Mouse (Mus musculus): ENCODE results near the gene Dtl. TPM values are rescaled to one million over a fixed set of nuclear protein-coding genes. Genes with fewer than 3 reads are reported as not detected.

Dtl gene
- total RNA-seq (2012; rRNA removed): 43.6 and 45.6 TPM in 2 replicates

DNA sequence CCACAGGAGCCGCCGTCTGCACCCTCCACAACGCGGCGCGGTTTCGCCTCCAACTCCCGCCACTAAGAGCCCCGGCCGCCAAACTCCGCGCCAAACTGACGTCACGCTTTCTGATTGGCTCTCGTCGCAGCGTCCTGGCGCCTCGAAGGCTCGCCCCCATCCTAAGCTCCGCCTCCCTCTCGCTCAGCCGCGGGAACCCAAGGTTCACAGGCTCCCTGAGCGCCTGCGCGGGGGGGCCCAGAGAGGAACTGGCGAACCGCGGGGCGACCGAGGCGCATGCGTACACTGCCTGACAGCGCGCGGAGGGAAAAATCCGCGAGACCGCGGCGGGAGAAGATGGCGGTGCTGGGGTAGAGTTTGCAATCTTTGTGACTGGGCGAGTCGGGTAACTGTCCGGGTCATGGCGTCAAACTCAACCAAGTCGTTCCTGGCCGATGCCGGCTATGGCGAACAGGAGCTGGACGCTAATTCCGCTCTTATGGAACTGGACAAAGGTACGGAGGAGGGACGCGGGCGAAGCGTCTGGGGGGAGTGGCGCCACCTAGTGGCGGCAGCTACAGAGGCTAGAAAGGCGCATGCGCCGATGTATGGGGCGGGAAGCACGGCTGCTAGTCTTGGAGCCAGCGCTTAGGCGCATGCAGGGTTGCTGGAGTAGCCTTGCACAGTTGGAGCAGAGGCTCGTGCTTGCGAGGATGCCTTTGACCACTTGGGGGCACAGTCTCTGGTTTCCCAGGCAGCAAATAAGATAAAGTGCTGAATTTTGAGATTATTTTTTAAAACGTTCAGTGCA lies at the start of gene Dtl, which contains the start of gene Ints7:
TSS of gene Dtl (minus strand) at position 87 of the 790 bp plus-strand sequence.
TSS of gene Ints7 (plus strand) at position 179 of the 790 bp plus-strand sequence.
- DNase-seq (ENCODE audit: low read depth, low spot score): peak; percentile 99
- TF ChIP-seq MAFK (IDR thresholded peaks at IDR 0.05; ENCODE audit: insufficient read depth, low read depth, low read length) (0 out of 2 replicates have a peak, but pooled peaks have one; percentile 26), ZNF384 (IDR thresholded peaks at IDR 0.05; ENCODE audit: low read depth, low read length) (no peak), HCFC1 (IDR thresholded peaks at IDR 0.05; ENCODE audit: borderline replicate concordance, insufficient read depth, low read length) (no peak; the same call in 1 of the 2 replicates), CHD2 (IDR thresholded peaks at IDR 0.05; ENCODE audit: low read depth, low read length) (peak; percentile 78), ZC3H11A (IDR thresholded peaks at IDR 0.05; ENCODE audit: borderline replicate concordance, low read depth, low read length) (peak; percentile 43; the same call in 1 of the 2 replicates)
- Histone ChIP-seq H3K4me3 (ENCODE audit: insufficient read depth in 1 of 2, low read depth in 1 of 2, low read length in 2 of 2, poor library complexity in 1 of 2, severe bottlenecking in 1 of 2) (peak within 1 kb of the TSS; percentile 88 to 93), H3K27ac (ENCODE audit: insufficient read depth, low read depth, low read length, poor library complexity, severe bottlenecking) (peak within 1 kb of the TSS; percentile 97), H3K9ac (ENCODE audit: insufficient read depth, low read depth, low read length, poor library complexity, severe bottlenecking) (peak within 1 kb of the TSS; percentile 100), H3K36me3 (ENCODE audit: control insufficient read depth, insufficient read depth, low read length, poor library complexity, severe bottlenecking) (peaks cover 4% of the 10 kb centered on the region; the same call in 1 of the 2 replicates), H3K4me1 (ENCODE audit: control insufficient read depth in 2 of 2, insufficient read depth in 2 of 2, low read length in 2 of 2, poor library complexity in 1 of 2) (0 out of 4 replicates have a peak, but pooled peaks cover 0 to 4% of the 10 kb centered on the region in 2 experiments), H3K9me3 (ENCODE audit: control insufficient read depth, insufficient read depth, low read depth, low read length) (no peaks in the 10 kb centered on the region)
- in situ Hi-C loops (cut with MboI; ENCODE audit: low sequenced_read_pairs in 2 of 2, unreplicated experiment in 2 of 2): loop anchor here in 1 of 2 experiments (25.0 kb wide), 1 partner anchor 237 kb away; the partner anchor contains the start of gene Nek2

DNA sequence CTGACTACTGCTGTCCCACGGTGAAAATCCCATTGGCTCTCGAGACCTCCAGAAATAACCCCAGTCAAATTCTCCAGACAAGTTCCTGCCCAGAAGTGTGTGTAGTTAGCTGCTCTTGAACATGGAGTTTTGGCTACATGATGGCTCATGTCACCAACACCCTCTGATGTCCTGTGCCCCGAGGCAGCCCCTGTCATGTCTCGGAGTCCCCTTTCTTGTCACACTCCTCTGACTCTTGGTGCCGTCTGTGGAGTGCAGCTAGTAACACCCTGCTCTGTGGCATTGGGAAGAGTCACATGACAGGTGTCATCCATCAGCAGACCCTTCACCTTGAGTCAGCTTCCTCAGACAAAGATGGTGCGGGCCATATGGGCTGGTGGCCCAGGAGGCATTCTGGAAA lies 49.7 kb upstream of the Dtl start:
- Histone ChIP-seq H3K36me3 (ENCODE audit: control insufficient read depth, insufficient read depth, low read length, poor library complexity, severe bottlenecking) (peaks cover 13% of the 10 kb centered on the region), H3K9ac (ENCODE audit: insufficient read depth, low read depth, low read length, poor library complexity, severe bottlenecking) (no peak overlapping the region), H3K4me3 (ENCODE audit: insufficient read depth in 1 of 2, low read depth in 1 of 2, low read length in 2 of 2, poor library complexity in 1 of 2, severe bottlenecking in 1 of 2) (no peak overlapping the region), H3K4me1 (ENCODE audit: control insufficient read depth in 2 of 2, insufficient read depth in 2 of 2, low read length in 2 of 2, poor library complexity in 1 of 2) (peaks cover 0 to 10% of the 10 kb centered on the region in 2 experiments; a peak in 1 of 4 replicates), H3K9me3 (ENCODE audit: control insufficient read depth, insufficient read depth, low read depth, low read length) (no peaks in the 10 kb centered on the region), H3K27ac (ENCODE audit: insufficient read depth, low read depth, low read length, poor library complexity, severe bottlenecking) (no peak overlapping the region)
- in situ Hi-C loops (cut with MboI; ENCODE audit: low sequenced_read_pairs in 2 of 2, unreplicated experiment in 2 of 2): no loop called here
- no peak for DNase-seq (ENCODE audit: low read depth, low spot score)
- TF ChIP-seq ZNF384 (IDR thresholded peaks at IDR 0.05; ENCODE audit: low read depth, low read length): no peak
- TF ChIP-seq CHD2 (IDR thresholded peaks at IDR 0.05; ENCODE audit: low read depth, low read length): no peak
- no peak for TF ChIP-seq HCFC1 (IDR thresholded peaks at IDR 0.05; ENCODE audit: borderline replicate concordance, insufficient read depth, low read length)
- no peak for TF ChIP-seq MAFK (IDR thresholded peaks at IDR 0.05; ENCODE audit: insufficient read depth, low read depth, low read length)
- no peak for TF ChIP-seq ZC3H11A (IDR thresholded peaks at IDR 0.05; ENCODE audit: borderline replicate concordance, low read depth, low read length)

DNA sequence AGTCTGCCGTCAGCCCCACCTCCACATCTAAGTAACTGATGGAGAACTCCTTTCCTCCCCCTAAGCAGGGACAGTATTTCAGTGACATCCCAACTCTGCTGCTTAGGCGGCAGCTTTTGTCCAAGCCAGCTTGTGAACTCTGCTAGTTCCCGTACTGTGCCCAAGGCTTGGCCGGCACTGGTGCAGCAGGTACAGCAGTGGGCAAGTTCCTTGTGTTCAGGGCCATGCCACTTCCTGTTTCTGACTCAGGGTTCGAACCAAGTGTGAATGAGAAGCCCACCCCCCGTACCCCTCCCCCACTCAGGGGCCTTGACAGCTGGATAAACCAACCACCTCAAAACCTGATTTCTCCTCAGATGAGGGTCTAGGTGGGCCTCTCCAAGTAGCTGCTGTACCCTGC lies 49.1 kb upstream of the Dtl start:
- no peaks in the 10 kb centered on the region for H3K9me3 ChIP-seq (ENCODE audit: control insufficient read depth, insufficient read depth, low read depth, low read length)
- no peak for DNase-seq (ENCODE audit: low read depth, low spot score)
- H3K9ac ChIP-seq (ENCODE audit: insufficient read depth, low read depth, low read length, poor library complexity, severe bottlenecking): no peak overlapping the region
- in situ Hi-C loops (cut with MboI; ENCODE audit: low sequenced_read_pairs in 2 of 2, unreplicated experiment in 2 of 2): no loop called here
- peaks cover 19% of the 10 kb centered on the region for H3K36me3 ChIP-seq (ENCODE audit: control insufficient read depth, insufficient read depth, low read length, poor library complexity, severe bottlenecking)
- TF ChIP-seq ZNF384 (IDR thresholded peaks at IDR 0.05; ENCODE audit: low read depth, low read length) (no peak), HCFC1 (IDR thresholded peaks at IDR 0.05; ENCODE audit: borderline replicate concordance, insufficient read depth, low read length) (no peak), CHD2 (IDR thresholded peaks at IDR 0.05; ENCODE audit: low read depth, low read length) (no peak)
- peaks cover 0 to 10% of the 10 kb centered on the region in 2 experiments; a peak in 1 of 4 replicates for H3K4me1 ChIP-seq (ENCODE audit: control insufficient read depth in 2 of 2, insufficient read depth in 2 of 2, low read length in 2 of 2, poor library complexity in 1 of 2)
- no peak overlapping the region for H3K27ac ChIP-seq (ENCODE audit: insufficient read depth, low read depth, low read length, poor library complexity, severe bottlenecking)
- no peak overlapping the region for H3K4me3 ChIP-seq (ENCODE audit: insufficient read depth in 1 of 2, low read depth in 1 of 2, low read length in 2 of 2, poor library complexity in 1 of 2, severe bottlenecking in 1 of 2)

DNA sequence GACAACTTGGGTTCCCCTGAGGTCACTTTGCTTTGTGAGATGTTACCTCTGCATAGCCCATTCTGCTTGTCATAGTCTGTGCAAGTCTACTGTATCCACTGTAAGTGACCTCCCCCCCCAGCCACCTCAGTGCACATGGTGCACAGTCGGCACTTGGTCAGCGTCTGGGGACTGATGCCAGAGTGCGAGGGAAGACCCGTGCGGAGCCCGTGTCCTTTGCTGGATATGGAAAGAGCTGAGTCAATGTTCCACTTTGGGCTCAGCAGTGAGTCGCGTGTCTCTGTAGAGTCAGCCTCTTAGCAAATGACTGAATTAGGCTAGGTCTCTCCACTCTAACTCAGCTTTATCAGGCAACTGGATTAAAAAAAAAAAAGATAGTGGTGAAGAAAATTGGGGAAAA lies 47.5 kb upstream of the Dtl start:
- TF ChIP-seq ZNF384 (IDR thresholded peaks at IDR 0.05; ENCODE audit: low read depth, low read length) (no peak), HCFC1 (IDR thresholded peaks at IDR 0.05; ENCODE audit: borderline replicate concordance, insufficient read depth, low read length) (no peak), CHD2 (IDR thresholded peaks at IDR 0.05; ENCODE audit: low read depth, low read length) (no peak), ZC3H11A (IDR thresholded peaks at IDR 0.05; ENCODE audit: borderline replicate concordance, low read depth, low read length) (no peak), MAFK (IDR thresholded peaks at IDR 0.05; ENCODE audit: insufficient read depth, low read depth, low read length) (no peak)
- Histone ChIP-seq H3K27ac (ENCODE audit: insufficient read depth, low read depth, low read length, poor library complexity, severe bottlenecking) (no peak overlapping the region), H3K9me3 (ENCODE audit: control insufficient read depth, insufficient read depth, low read depth, low read length) (no peaks in the 10 kb centered on the region), H3K9ac (ENCODE audit: insufficient read depth, low read depth, low read length, poor library complexity, severe bottlenecking) (no peak overlapping the region), H3K36me3 (ENCODE audit: control insufficient read depth, insufficient read depth, low read length, poor library complexity, severe bottlenecking) (peaks cover 29% of the 10 kb centered on the region), H3K4me3 (ENCODE audit: insufficient read depth in 1 of 2, low read depth in 1 of 2, low read length in 2 of 2, poor library complexity in 1 of 2, severe bottlenecking in 1 of 2) (no peak overlapping the region), H3K4me1 (ENCODE audit: control insufficient read depth in 2 of 2, insufficient read depth in 2 of 2, low read length in 2 of 2, poor library complexity in 1 of 2) (peaks cover 0 to 10% of the 10 kb centered on the region in 2 experiments; a peak in 1 of 4 replicates)
- in situ Hi-C loops (cut with MboI; ENCODE audit: low sequenced_read_pairs in 2 of 2, unreplicated experiment in 2 of 2): no loop called here
- DNase-seq (ENCODE audit: low read depth, low spot score): no peak
